Mouse (Mus musculus): Measurements from ENCODE around the gene Naa16.

GRCm38 (mm10) chr14:79327033-79327432 lies 63.5 kb downstream of the Naa16 start:
- TF ChIP-seq CTCF (IDR thresholded peaks at IDR 0.05; ENCODE audit: insufficient read depth, low read length) (no peak; the same call in 1 of the 2 replicates), POLR2A (IDR thresholded peaks at IDR 0.05; ENCODE audit: borderline replicate concordance, extremely low read depth, low read depth, low read length) (no peak)

Measured in lung, adult 2 months (tissue).